Mouse (Mus musculus) lung, embryonic 14.5 days (tissue): ENCODE results near the gene Rpl21. TPM values are rescaled to one million over a fixed set of nuclear protein-coding genes. Genes with fewer than 3 reads are reported as not detected.
A peak's percentile ranks its signal among the peaks of the same experiment; 100 is the strongest.

Source experiments
- ATAC-seq: fragments of 200-750 bp; cut with Nextera tagmentation; 2 replicates; pipeline ENCODE4 v1.8.0; 2017; ENCODE audit warnings: mild to moderate bottlenecking, moderate TSS enrichment, moderate library complexity; ENCODE audit not compliant: insufficient read depth
- DNase-seq: peaks from one replicate; pipeline ENCODE4 v3.0.0-alpha.2; 2015
- H3K27ac ChIP-seq: fragments of 300-500 bp; sonication (generic); 2 replicates; pipeline ENCODE4 v1.5.1; 2014; ENCODE audit warnings: low read depth, mild to moderate bottlenecking, moderate library complexity
- H3K27me3 ChIP-seq: fragments of 300-500 bp; sonication (generic); 2 replicates; pipeline ENCODE4 v1.6.1; 2014; ENCODE audit warnings: low read length, control low read depth; ENCODE audit not compliant: insufficient read depth
- H3K36me3 ChIP-seq: fragments of 300-500 bp; sonication (generic); 2 replicates; pipeline ENCODE4 v1.6.1; 2014; ENCODE audit warnings: control low read depth; ENCODE audit not compliant: insufficient read depth
- H3K4me1 ChIP-seq: fragments of 300-500 bp; sonication (generic); 2 replicates; pipeline ENCODE4 v1.6.1; 2014; ENCODE audit warnings: antibody characterized with exemption, control low read depth; ENCODE audit not compliant: insufficient read depth
- H3K4me2 ChIP-seq: fragments of 300-500 bp; sonication (generic); 2 replicates; pipeline ENCODE4 v1.6.1; 2014; ENCODE audit warnings: mild to moderate bottlenecking
- H3K4me3 ChIP-seq: fragments of 300-500 bp; sonication (generic); 2 replicates; pipeline ENCODE4 v1.5.1; 2014; ENCODE audit warnings: low read depth, low read length
- H3K9ac ChIP-seq: fragments of 300-500 bp; sonication (generic); 2 replicates; pipeline ENCODE4 v1.6.1; 2014
- H3K9me3 ChIP-seq: fragments of 300-500 bp; sonication (generic); 2 replicates; pipeline ENCODE4 v1.6.1; 2016; ENCODE audit warnings: low read depth, low read length, control low read depth
- CTCF ChIP-seq: IDR thresholded peaks from 2 replicates; pipeline ENCODE4 v1.5.1; 2016; ENCODE audit warnings: antibody characterized with exemption, low read depth
- WGBS: fragments of 180-500 bp; shearing (Covaris S2); extraction: QIAGEN DNeasy Blood & Tissue Kit; methylation state at CpG from one replicate; pipeline ENCODE4 v1.1.7; 2014; 5-methylcytosine and 5-hydroxymethylcytosine counted together
- polyA plus RNA-seq: library from polyadenylated mRNA; unstranded; fragments of >200 nt; fragmentation: Nextera tagmentation; extraction: Ambion mirVana; gene quantifications from 2 replicates; pipeline ENCODE4 v1.2.1, GENCODE M21; 2014

The Rpl21 gene
- polyA plus RNA-seq, 1 experiment from 2014 or later = 678 TPM

GRCm38 (mm10) chr5:146812866-146813265, 19.8 kb upstream of the Rpl21 start:
- 87% methylated on average over 5 of the region's 5 CpGs for WGBS
- ATAC-seq (no peak), DNase-seq (no peak)
- H3K4me2 ChIP-seq = no peak overlapping the region
- H3K36me3 ChIP-seq = no peaks in the 10 kb centered on the region
- no peaks in the 10 kb centered on the region for H3K27me3 ChIP-seq
- H3K4me3 ChIP-seq = no peak overlapping the region
- H3K4me1 ChIP-seq = no peaks in the 10 kb centered on the region
- H3K9me3 ChIP-seq = no peaks in the 10 kb centered on the region
- no peak overlapping the region for H3K9ac ChIP-seq
- H3K27ac ChIP-seq = no peak overlapping the region
- TF ChIP-seq CTCF = no peak

- Histone ChIP-seq H3K4me2 (no peak overlapping the region), H3K27me3 (no peaks in the 10 kb centered on the region), H3K9me3 (no peaks in the 10 kb centered on the region), H3K9ac (no peak overlapping the region), H3K27ac (no peak overlapping the region), H3K4me1 (no peaks in the 10 kb centered on the region), H3K36me3 (no peaks in the 10 kb centered on the region), H3K4me3 (no peak overlapping the region)
- ATAC-seq (no peak), DNase-seq (no peak)
- WGBS = 81% methylated on average over 4 of the region's 4 CpGs
- no peak for TF ChIP-seq CTCF
Observed at GRCm38 (mm10) chr5:146813421-146813820, 19.3 kb upstream of the Rpl21 start.

GRCm38 (mm10) chr5:146815394-146815793, 17.3 kb upstream of the Rpl21 start:
- DNase-seq = no peak
- 74% methylated on average over 4 of the region's 4 CpGs for WGBS
- TF ChIP-seq CTCF = no peak

GRCm38 (mm10) chr5:146817583-146817982, 15.1 kb upstream of the Rpl21 start:
- Histone ChIP-seq H3K9ac (no peak overlapping the region), H3K27ac (no peak overlapping the region), H3K9me3 (no peaks in the 10 kb centered on the region), H3K4me2 (no peak overlapping the region), H3K4me1 (no peaks in the 10 kb centered on the region), H3K36me3 (no peaks in the 10 kb centered on the region), H3K4me3 (no peak overlapping the region), H3K27me3 (no peaks in the 10 kb centered on the region)
- WGBS = 62% methylated on average over 8 of the region's 8 CpGs
- ATAC-seq (no peak), DNase-seq (no peak)
- TF ChIP-seq CTCF = no peak

More at GRCm38 (mm10) chr5:146815394-146815793, 17.3 kb upstream of the Rpl21 start:
- no peaks in the 10 kb centered on the region for H3K36me3 ChIP-seq
- no peaks in the 10 kb centered on the region for H3K27me3 ChIP-seq
- H3K9me3 ChIP-seq = no peaks in the 10 kb centered on the region
- no peak overlapping the region for H3K9ac ChIP-seq
- H3K4me1 ChIP-seq = no peaks in the 10 kb centered on the region
- no peak overlapping the region for H3K4me2 ChIP-seq
- H3K27ac ChIP-seq = no peak overlapping the region
- ATAC-seq = no peak
- no peak overlapping the region for H3K4me3 ChIP-seq

- peak; percentile 34 for DNase-seq
- no peak overlapping the region for H3K27ac ChIP-seq
- no peak for ATAC-seq
- H3K4me2 ChIP-seq = no peak overlapping the region
- WGBS = 68% methylated on average over 8 of the region's 8 CpGs
- no peaks in the 10 kb centered on the region for H3K36me3 ChIP-seq
- no peaks in the 10 kb centered on the region for H3K9me3 ChIP-seq
- no peak for TF ChIP-seq CTCF
- no peak overlapping the region for H3K4me3 ChIP-seq
- H3K27me3 ChIP-seq = no peaks in the 10 kb centered on the region
- H3K9ac ChIP-seq = no peak overlapping the region
- no peaks in the 10 kb centered on the region for H3K4me1 ChIP-seq
Observed at GRCm38 (mm10) chr5:146818906-146819623, 13.6 kb upstream of the Rpl21 start.

- no peaks in the 10 kb centered on the region for H3K4me1 ChIP-seq
- H3K27ac ChIP-seq = no peak overlapping the region
- no peak for ATAC-seq
- no peaks in the 10 kb centered on the region for H3K36me3 ChIP-seq
- no peak for DNase-seq
- TF ChIP-seq CTCF = no peak
- no peaks in the 10 kb centered on the region for H3K9me3 ChIP-seq
- no peak overlapping the region for H3K9ac ChIP-seq
- no peak overlapping the region for H3K4me2 ChIP-seq
- WGBS = 71% methylated on average over 5 of the region's 5 CpGs
- no peaks in the 10 kb centered on the region for H3K27me3 ChIP-seq
- H3K4me3 ChIP-seq = no peak overlapping the region
Observed at GRCm38 (mm10) chr5:146823005-146823404, 9.7 kb upstream of the Rpl21 start.

GRCm38 (mm10) chr5:146829528-146829927, 3.2 kb upstream of the Rpl21 start:
- Histone ChIP-seq H3K36me3 (peaks cover 6% of the 10 kb centered on the region), H3K9me3 (no peaks in the 10 kb centered on the region), H3K4me1 (0 out of 2 replicates have a peak, but pooled peaks cover 7% of the 10 kb centered on the region), H3K27ac (no peak overlapping the region), H3K9ac (no peak overlapping the region), H3K4me2 (0 out of 2 replicates have a peak overlapping the region, but pooled peaks have one; percentile 0), H3K27me3 (no peaks in the 10 kb centered on the region), H3K4me3 (no peak overlapping the region)
- DNase-seq = peak; percentile 43
- TF ChIP-seq CTCF = no peak
- no peak for ATAC-seq
- 41% methylated on average over 8 of the region's 8 CpGs for WGBS

GRCm38 (mm10) chr5:146832435-146832768, 288 bp upstream of the Rpl21 start:
- H3K27me3 ChIP-seq = no peaks in the 10 kb centered on the region
- H3K9me3 ChIP-seq = no peaks in the 10 kb centered on the region
- H3K4me2 ChIP-seq = peak overlapping the region; percentile 84
- peaks cover 35% of the 10 kb centered on the region for H3K36me3 ChIP-seq
- peak overlapping the region; percentile 88 for H3K9ac ChIP-seq
- DNase-seq (no peak), ATAC-seq (no peak)
- 27% methylated on average over 7 of the region's 7 CpGs for WGBS
- no peak for TF ChIP-seq CTCF
- 0 out of 2 replicates have a peak, but pooled peaks cover 11% of the 10 kb centered on the region for H3K4me1 ChIP-seq
- H3K27ac ChIP-seq = peak overlapping the region; percentile 88
- peak overlapping the region; percentile 70 for H3K4me3 ChIP-seq
